Mouse (Mus musculus) ZHBTc4 (cell line): ENCODE results near the gene 2310061N02Rik.
"Not testable (repeated sequence)": the region's sequence is repeated elsewhere in the genome, so short reads cannot be mapped to it uniquely, and the experiment has no call there.

ENCODE experiments used
- DNase-seq: peaks from one replicate; pipeline ENCODE4 v3.0.0-alpha.2; 2011; ENCODE audit warnings: low read depth, low spot score

2310061N02Rik gene

GRCm38 (mm10) chr16:88707496-88708012 lies at the start of gene 2310061N02Rik:
2310061N02Rik (minus strand) TSS chr16:88707962.
- no peak for DNase-seq

GRCm38 (mm10) chr16:88751535-88751934 lies 43.8 kb upstream of the 2310061N02Rik start, which contains the start of gene Krtap13:
Krtap13 (minus strand) TSS chr16:88751635.
- DNase-seq = not testable (repeated sequence)

- DNase-seq = no peak
These were observed 40.2 kb upstream of the 2310061N02Rik start for GRCm38 (mm10) chr16:88747943-88748342.

- DNase-seq = no peak
These were observed 37.1 kb upstream of the 2310061N02Rik start for GRCm38 (mm10) chr16:88744750-88745340.

- no peak for DNase-seq
These were observed 27.6 kb upstream of the 2310061N02Rik start for GRCm38 (mm10) chr16:88735391-88735790.

- DNase-seq = no peak
These were observed 21.1 kb upstream of the 2310061N02Rik start, which contains the start of gene Krtap13-1 for GRCm38 (mm10) chr16:88728812-88729275. Krtap13-1 (plus strand) TSS chr16:88728862.

GRCm38 (mm10) chr16:88720031-88720430 lies 12.3 kb upstream of the 2310061N02Rik start:
- DNase-seq = peak; percentile 75

GRCm38 (mm10) chr16:88716549-88716948 lies 8.8 kb upstream of the 2310061N02Rik start:
- DNase-seq = no peak

- DNase-seq = peak; percentile 21
These were observed 3.5 kb upstream of the 2310061N02Rik start for GRCm38 (mm10) chr16:88711245-88711644.

GRCm38 (mm10) chr16:88710757-88711156 lies 3.0 kb upstream of the 2310061N02Rik start:
- peak; percentile 4 for DNase-seq

- no peak for DNase-seq
These were observed 6.5 kb downstream of the 2310061N02Rik start for GRCm38 (mm10) chr16:88701072-88701864.

GRCm38 (mm10) chr16:88696256-88696655 lies 11.5 kb downstream of the 2310061N02Rik start:
- DNase-seq = no peak

- DNase-seq = no peak
These were observed 26.5 kb downstream of the 2310061N02Rik start for GRCm38 (mm10) chr16:88681282-88681681.

- DNase-seq = no peak
These were observed 28.7 kb downstream of the 2310061N02Rik start for GRCm38 (mm10) chr16:88679099-88679498.

GRCm38 (mm10) chr16:88671571-88671970 lies 36.2 kb downstream of the 2310061N02Rik start, which contains the start of gene Krtap27-1:
Krtap27-1 (minus strand) TSS chr16:88671671.
- no peak for DNase-seq

GRCm38 (mm10) chr16:88657426-88657825 lies 50.3 kb downstream of the 2310061N02Rik start:
- no peak for DNase-seq
